ENCODE assay signal across 8 mouse cellular contexts in genomic region chr17:45886420-45887049, GRCm38 (mm10).
DNase-seq lines count a peak whose midpoint lies in the region; ATAC-seq lines count a peak whose summit lies in the region.

No protein-coding gene starts in this region.

- DNase-seq in gastrocnemius, adult 18-20 months (ENCODE audit: low spot score), result peak; percentile 22
- DNase-seq in gastrocnemius, adult 8-10 months (ENCODE audit: low spot score in 2 of 2), result no peak
- DNase-seq in kidney, postnatal 25 days, result peak; percentile 57 to 87
- DNase-seq in lung, postnatal 4 days, result peak; percentile 50 to 81
- no peak for DNase-seq in testis, postnatal 10 days (ENCODE audit: low spot score)
- no peak for DNase-seq in layer of hippocampus, adult 18-20 months (ENCODE audit: low spot score in 2 of 2)
- no peak for DNase-seq in right cerebral cortex, postnatal 4 days

- H3K4me1 ChIP-seq in heart, embryonic 12.5 days (replicated peaks), result peaks cover 38% of the 10 kb centered on the region

- peak; percentile 64 for ATAC-seq in heart, embryonic 12.5 days (ENCODE audit: insufficient number of reproducible peaks, low FRiP score)

- H3K36me3 ChIP-seq in heart, embryonic 12.5 days, result no peaks in the 10 kb centered on the region

- peak overlapping the region; percentile 30; the same call in 1 of the 2 replicates for H3K27ac ChIP-seq in heart, embryonic 12.5 days (ENCODE audit: poor library complexity, severe bottlenecking)

- H3K4me3 ChIP-seq in heart, embryonic 12.5 days, result no peak overlapping the region

- 4% methylated on average over 17 of the region's 17 CpGs for WGBS in heart, embryonic 12.5 days

- peak overlapping the region; percentile 33; the same call in 1 of the 2 replicates for H3K9ac ChIP-seq in heart, embryonic 12.5 days

- H3K9me3 ChIP-seq in heart, embryonic 12.5 days (replicated peaks), result no peaks in the 10 kb centered on the region

- H3K4me2 ChIP-seq in heart, embryonic 12.5 days, result peak overlapping the region; percentile 43

- peaks cover 29% of the 10 kb centered on the region for H3K27me3 ChIP-seq in heart, embryonic 12.5 days (replicated peaks)

Comparison
In these comparisons a context has a peak if more than half of its experiments do, and no peak if none do; other contexts are left out.
1. DNase-seq: peak in gastrocnemius, adult 18-20 months (single experiment), kidney, postnatal 25 days (2 of 2) and lung, postnatal 4 days (2 of 2); none in gastrocnemius, adult 8-10 months (0 of 2), testis, postnatal 10 days (single experiment), layer of hippocampus, adult 18-20 months (0 of 2) and right cerebral cortex, postnatal 4 days (single experiment).